Mouse (Mus musculus) monocyte, adult 5-6 weeks (primary cell): Measurements from ENCODE around the gene Abcf1. TPM values are rescaled to one million over a fixed set of nuclear protein-coding genes. Genes with fewer than 3 reads are reported as not detected.
"Not testable (repeated sequence)": the region's sequence is repeated elsewhere in the genome, so short reads cannot be mapped to it uniquely, and the experiment has no call there.

ENCODE experiments used
- ATAC-seq: fragments of 153-309, 156-312 bp; replicated peaks from 2 replicates; pipeline ENCODE4 v1.8.0; 2017; ENCODE audit warnings: mild to moderate bottlenecking; ENCODE audit not compliant: low TSS enrichment, insufficient number of reproducible peaks, severe bottlenecking, poor library complexity, low FRiP score
- total RNA-seq: library from RNA; stranded (forward); fragments of 200-1000, 200-491, 200-594 nt; gene quantifications from 3 replicates; pipeline ENCODE4 v1.2.3, GENCODE M21; 2017

Gene Abcf1
- 177 to 254 TPM (median 221 TPM) in 3 replicates for total RNA-seq

GRCm38 (mm10) chr17:35969418-35970389 lies at the start of gene Abcf1:
Abcf1 (minus strand) TSS chr17:35969761.
- ATAC-seq = peak; percentile 95

GRCm38 (mm10) chr17:36018979-36019378 lies 49.4 kb upstream of the Abcf1 start:
- ATAC-seq = no peak

GRCm38 (mm10) chr17:36017046-36017445 lies 47.5 kb upstream of the Abcf1 start:
- ATAC-seq = no peak

- ATAC-seq = no peak
These were observed 45.4 kb upstream of the Abcf1 start for GRCm38 (mm10) chr17:36014977-36015376.

- ATAC-seq = not testable (repeated sequence)
These were observed 34.8 kb upstream of the Abcf1 start for GRCm38 (mm10) chr17:36004409-36004808.

GRCm38 (mm10) chr17:36003331-36003730 lies 33.8 kb upstream of the Abcf1 start:
- ATAC-seq = no peak

- no peak for ATAC-seq
These were observed 32.4 kb upstream of the Abcf1 start for GRCm38 (mm10) chr17:36001966-36002365.

GRCm38 (mm10) chr17:36001121-36001897 lies 31.7 kb upstream of the Abcf1 start:
- no peak for ATAC-seq

- ATAC-seq = no peak
These were observed 30.8 kb upstream of the Abcf1 start for GRCm38 (mm10) chr17:36000349-36000748.

- 0 out of 2 replicates have a peak, but pooled peaks have one; percentile 16 for ATAC-seq
These were observed 29.8 kb upstream of the Abcf1 start for GRCm38 (mm10) chr17:35999356-35999755.

- ATAC-seq = no peak
These were observed 29.2 kb upstream of the Abcf1 start for GRCm38 (mm10) chr17:35998545-35999305.

- ATAC-seq = peak; percentile 51
These were observed 28.4 kb upstream of the Abcf1 start for GRCm38 (mm10) chr17:35997713-35998510.

GRCm38 (mm10) chr17:35996949-35997348 lies 27.4 kb upstream of the Abcf1 start:
- ATAC-seq = peak; percentile 75

- ATAC-seq = no peak
These were observed 25.3 kb upstream of the Abcf1 start for GRCm38 (mm10) chr17:35994879-35995240.

- ATAC-seq = peak; percentile 64
These were observed 24.8 kb upstream of the Abcf1 start for GRCm38 (mm10) chr17:35994175-35994878.

GRCm38 (mm10) chr17:35993675-35994074 lies 24.1 kb upstream of the Abcf1 start:
- peak; percentile 61 for ATAC-seq

GRCm38 (mm10) chr17:35991781-35992180 lies 22.2 kb upstream of the Abcf1 start:
- no peak for ATAC-seq
